Mouse (Mus musculus): Measurements from ENCODE around the gene Cradd.

Gene Cradd

GRCm38 (mm10) chr10:95304240-95304639, 19.7 kb downstream of the Cradd start:
- no peak for DNase-seq (ENCODE audit: low spot score in 2 of 2)

- DNase-seq (ENCODE audit: low spot score in 2 of 2) = no peak
Observed at GRCm38 (mm10) chr10:95302211-95303163, 21.4 kb downstream of the Cradd start.

GRCm38 (mm10) chr10:95300178-95300793, 23.6 kb downstream of the Cradd start:
- no peak for DNase-seq (ENCODE audit: low spot score in 2 of 2)

- DNase-seq (ENCODE audit: low spot score in 2 of 2) = no peak
Observed at GRCm38 (mm10) chr10:95299808-95300133, 24.2 kb downstream of the Cradd start.

- no peak for DNase-seq (ENCODE audit: low spot score in 2 of 2)
Observed at GRCm38 (mm10) chr10:95299010-95299807, 24.7 kb downstream of the Cradd start.

GRCm38 (mm10) chr10:95298504-95298903, 25.4 kb downstream of the Cradd start:
- DNase-seq (ENCODE audit: low spot score in 2 of 2) = no peak

GRCm38 (mm10) chr10:95297690-95298104, 26.2 kb downstream of the Cradd start:
- DNase-seq (ENCODE audit: low spot score in 2 of 2) = no peak

GRCm38 (mm10) chr10:95297024-95297423, 26.9 kb downstream of the Cradd start:
- no peak for DNase-seq (ENCODE audit: low spot score in 2 of 2)

GRCm38 (mm10) chr10:95293261-95293660, 30.7 kb downstream of the Cradd start:
- no peak for DNase-seq (ENCODE audit: low spot score in 2 of 2)

- DNase-seq (ENCODE audit: low spot score in 2 of 2) = no peak
Observed at GRCm38 (mm10) chr10:95292269-95292668, 31.7 kb downstream of the Cradd start.

GRCm38 (mm10) chr10:95291133-95291876, 32.6 kb downstream of the Cradd start:
- DNase-seq (ENCODE audit: low spot score in 2 of 2) = no peak

GRCm38 (mm10) chr10:95289819-95290218, 34.1 kb downstream of the Cradd start:
- DNase-seq (ENCODE audit: low spot score in 2 of 2) = no peak

GRCm38 (mm10) chr10:95288206-95288605, 35.7 kb downstream of the Cradd start:
- peak; percentile 62 to 65 for DNase-seq (ENCODE audit: low spot score in 2 of 2)

GRCm38 (mm10) chr10:95287351-95287750, 36.6 kb downstream of the Cradd start:
- DNase-seq (ENCODE audit: low spot score in 2 of 2) = no peak

- DNase-seq (ENCODE audit: low spot score in 2 of 2) = no peak
Observed at GRCm38 (mm10) chr10:95283434-95283833, 40.5 kb downstream of the Cradd start.

- no peak for DNase-seq (ENCODE audit: low spot score in 2 of 2)
Observed at GRCm38 (mm10) chr10:95281996-95282395, 41.9 kb downstream of the Cradd start.

GRCm38 (mm10) chr10:95281466-95281990, 42.4 kb downstream of the Cradd start:
- DNase-seq (ENCODE audit: low spot score in 2 of 2) = no peak

- no peak for DNase-seq (ENCODE audit: low spot score in 2 of 2)
Observed at GRCm38 (mm10) chr10:95280327-95280726, 43.6 kb downstream of the Cradd start.

- no peak for DNase-seq (ENCODE audit: low spot score in 2 of 2)
Observed at GRCm38 (mm10) chr10:95279459-95279858, 44.5 kb downstream of the Cradd start.

- DNase-seq (ENCODE audit: low spot score in 2 of 2) = no peak
Observed at GRCm38 (mm10) chr10:95278085-95278484, 45.8 kb downstream of the Cradd start.

- DNase-seq (ENCODE audit: low spot score in 2 of 2) = no peak
Observed at GRCm38 (mm10) chr10:95275488-95275887, 48.4 kb downstream of the Cradd start.

All from right cerebral cortex, adult 2 months (tissue).